Mouse (Mus musculus) monocyte, adult 5-6 weeks (primary cell): ENCODE results near the gene Gm6803. TPM values are rescaled to one million over a fixed set of nuclear protein-coding genes. Genes with fewer than 3 reads are reported as not detected.
"Not testable (repeated sequence)": the region's sequence is repeated elsewhere in the genome, so short reads cannot be mapped to it uniquely, and the experiment has no call there.

ENCODE experiments used
- ATAC-seq: fragments of 153-309, 156-312 bp; replicated peaks from 2 replicates; pipeline ENCODE4 v1.8.0; 2017; ENCODE audit warnings: mild to moderate bottlenecking; ENCODE audit not compliant: low TSS enrichment, insufficient number of reproducible peaks, severe bottlenecking, poor library complexity, low FRiP score
- total RNA-seq: library from RNA; stranded (forward); fragments of 200-1000, 200-491, 200-594 nt; gene quantifications from 3 replicates; pipeline ENCODE4 v1.2.3, GENCODE M21; 2017

Gene Gm6803
- not detected in 3 replicates for total RNA-seq

GRCm38 (mm10) chr12:88018671-88019070 lies at the start of gene Gm6803:
Gene Gm6803, minus strand, starts transcription at chr12:88018771.
- ATAC-seq = not testable (repeated sequence)

DNA sequence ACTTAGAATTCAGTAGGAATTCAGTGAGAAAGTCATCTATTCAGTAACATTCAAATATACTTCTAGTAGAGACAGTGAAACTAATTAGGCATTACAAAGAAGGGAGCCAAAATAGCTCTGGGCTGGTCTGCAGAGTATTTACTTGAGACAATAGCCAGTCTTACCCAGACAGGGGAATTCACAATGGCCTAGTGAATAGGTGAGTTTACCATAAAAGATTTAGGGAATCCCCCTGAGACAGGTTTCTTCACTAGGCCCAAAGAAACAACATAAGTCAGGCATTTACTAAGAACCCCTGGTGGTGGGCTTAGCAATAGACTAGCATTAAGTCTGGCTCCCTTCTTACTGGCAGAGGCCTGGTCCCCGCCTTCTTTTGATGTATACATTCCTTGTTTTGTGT lies 26.7 kb upstream of the Gm6803 start:
- ATAC-seq = not testable (repeated sequence)

DNA sequence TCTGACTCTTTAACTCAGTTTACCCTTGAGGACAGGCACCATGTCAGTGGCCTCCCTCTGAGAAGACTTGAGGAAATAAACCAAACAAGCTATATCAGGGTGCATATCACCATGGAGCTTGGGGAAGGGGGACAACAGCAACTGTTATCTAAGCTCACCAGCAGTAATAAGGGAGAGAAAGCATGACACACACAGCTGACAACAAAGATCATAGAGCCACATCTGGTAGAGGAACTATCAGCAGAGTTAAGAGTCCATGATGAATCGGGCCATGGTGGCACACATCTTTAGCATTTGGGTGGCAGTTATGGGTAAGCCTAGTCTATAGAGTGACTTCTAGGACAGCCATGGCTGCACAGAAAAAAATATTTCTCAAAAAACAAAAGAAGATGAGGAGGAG lies 21.1 kb upstream of the Gm6803 start:
- ATAC-seq = not testable (repeated sequence)

- ATAC-seq = not testable (repeated sequence)
Measured at GRCm38 (mm10) chr12:88039062-88039461, 20.5 kb upstream of the Gm6803 start.

- ATAC-seq = not testable (repeated sequence)
Measured at GRCm38 (mm10) chr12:88032250-88032649, 13.7 kb upstream of the Gm6803 start.

GRCm38 (mm10) chr12:88026704-88027103 lies 8.1 kb upstream of the Gm6803 start, which contains the start of gene Gm2056:
Gene Gm2056, plus strand, starts transcription at chr12:88027004.
- not testable (repeated sequence) for ATAC-seq

DNA sequence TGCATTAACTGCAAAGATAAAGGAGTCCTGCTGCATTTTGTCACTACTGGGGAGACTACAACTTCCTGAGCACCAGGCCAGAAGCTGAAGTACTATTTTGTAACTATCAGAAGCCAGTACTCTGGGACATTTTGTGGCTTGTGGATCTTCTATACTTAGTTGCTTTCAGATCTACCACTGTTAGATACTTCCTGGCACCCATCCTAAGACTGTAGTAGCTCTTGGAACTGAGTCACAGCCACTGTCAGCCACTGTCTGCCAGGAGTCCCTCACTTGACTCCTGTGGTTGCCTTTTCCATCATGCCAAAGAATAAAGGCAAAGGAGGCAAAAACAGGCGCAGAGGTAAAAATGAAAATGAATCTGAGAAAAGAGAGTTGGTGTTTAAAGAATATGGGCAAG lies 7.0 kb downstream of the Gm6803 start, which contains the start of gene Gm2075:
TSS of gene Gm2075 (plus strand) at position 301 of the 400 bp plus-strand sequence.
- not testable (repeated sequence) for ATAC-seq

GRCm38 (mm10) chr12:88004118-88004517 lies 14.5 kb downstream of the Gm6803 start:
- not testable (repeated sequence) for ATAC-seq

GRCm38 (mm10) chr12:87984000-87984399 lies 34.6 kb downstream of the Gm6803 start:
- not testable (repeated sequence) for ATAC-seq

Other genes with a start within 250 kb of the Gm6803 start
- gene Gm21319, start 243.0 kb downstream of the Gm6803 start, total RNA-seq = not detected in 3 replicates
- not detected in 3 replicates for gene Gm21936, start 223.3 kb downstream of the Gm6803 start, total RNA-seq
- not detected in 3 replicates for gene BB287469, start 202.2 kb downstream of the Gm6803 start, total RNA-seq
- gene Gm2001, start 176.4 kb downstream of the Gm6803 start, total RNA-seq = not detected in 3 replicates
- not detected in 3 replicates for gene Gm2016, start 144.7 kb downstream of the Gm6803 start, total RNA-seq
- not detected in 3 replicates for gene Gm2022, start 123.4 kb downstream of the Gm6803 start, total RNA-seq
- gene Gm2035, start 98.9 kb downstream of the Gm6803 start, total RNA-seq = not detected in 3 replicates
- gene Gm2042, start 64.7 kb downstream of the Gm6803 start, total RNA-seq = not detected in 3 replicates
- not detected in 3 replicates for gene Gm2075, start 6.9 kb downstream of the Gm6803 start, total RNA-seq
- not detected in 3 replicates for gene Gm2056, start 8.2 kb upstream of the Gm6803 start, total RNA-seq
- not detected in 3 replicates for gene Gm16368, start 64.9 kb upstream of the Gm6803 start, total RNA-seq
- gene Gm10436, start 163.3 kb upstream of the Gm6803 start, total RNA-seq = 0.32 TPM in 1 of 3 replicates, not detected in the others
- not detected in 3 replicates for gene Gm8332, start 231.3 kb upstream of the Gm6803 start, total RNA-seq